ENCODE assay signal across 8 mouse cellular contexts in the genomic region with DNA sequence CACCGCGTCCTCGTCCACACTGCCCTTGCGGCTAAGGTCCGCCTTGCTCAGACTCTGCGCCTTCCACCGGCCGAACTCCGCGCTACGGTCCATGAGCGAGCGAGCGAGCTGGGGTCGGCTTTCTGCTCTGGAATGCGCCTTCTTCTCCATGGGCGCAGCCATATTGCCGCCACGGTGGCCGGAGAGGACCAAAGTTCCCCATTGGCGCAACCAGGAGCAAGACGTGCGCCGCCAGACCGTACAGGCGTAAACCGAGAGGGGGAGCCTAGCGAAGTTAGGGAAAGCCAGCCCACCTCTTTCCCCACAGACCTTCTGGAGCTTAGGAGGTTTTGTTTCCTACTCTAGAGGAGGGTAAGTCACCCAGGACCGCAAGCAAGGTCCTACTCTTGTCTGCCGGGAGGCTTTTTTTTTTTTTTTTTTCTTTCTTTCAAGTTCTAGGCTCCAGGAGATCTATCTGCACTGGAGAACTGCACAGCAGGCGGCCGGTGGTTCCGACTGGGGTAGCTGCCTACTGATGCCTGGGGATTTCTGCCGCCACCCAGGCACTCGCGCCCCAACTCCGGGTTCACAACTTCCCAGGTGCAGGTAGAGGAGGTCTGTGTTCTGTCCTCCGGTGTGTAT. TPM values are rescaled to one million over a fixed set of nuclear protein-coding genes. Genes with fewer than 3 reads are reported as not detected.
A peak's percentile ranks its signal among the peaks of the same experiment; 100 is the strongest.
DNase-seq lines count a peak whose midpoint lies in the region; ATAC-seq lines count a peak whose summit lies in the region.

A gene (minus strand): TSS at position 171 of the 621 bp plus-strand sequence.

- peak; percentile 85 for ATAC-seq in heart, embryonic 13.5 days (ENCODE audit: extremely low read depth, insufficient number of reproducible peaks, low FRiP score, low TSS enrichment)
- peak; percentile 94 for ATAC-seq in liver, embryonic 12.5 days
- peak; percentile 96 for ATAC-seq in stomach, embryonic 15.5 days (ENCODE audit: insufficient read depth, low FRiP score, low read depth)

- H3K9me3 ChIP-seq in heart, embryonic 13.5 days: no peaks in the 10 kb centered on the region
- no peaks in the 10 kb centered on the region for H3K9me3 ChIP-seq in liver, embryonic 12.5 days (replicated peaks)
- H3K9me3 ChIP-seq in stomach, embryonic 15.5 days: no peaks in the 10 kb centered on the region

- peak within 1 kb of the TSS; percentile 87 for H3K4me2 ChIP-seq in heart, embryonic 13.5 days
- peak within 1 kb of the TSS; percentile 82 for H3K4me2 ChIP-seq in liver, embryonic 12.5 days
- H3K4me2 ChIP-seq in stomach, embryonic 15.5 days: peak within 1 kb of the TSS; percentile 80

- under 1% methylated on average over 38 of the region's 38 CpGs for WGBS in heart, embryonic 13.5 days
- WGBS in liver, embryonic 12.5 days (ENCODE audit: insufficient replicate concordance): under 1% methylated on average over 38 of the region's 38 CpGs
- WGBS in stomach, embryonic 15.5 days: under 1% methylated on average over 38 of the region's 38 CpGs

- DNase-seq in CD4-positive, CD25-positive, alpha-beta regulatory T cell, adult 2 months (ENCODE audit: low read depth, low spot score): peak; percentile 97
- peak; percentile 37 for DNase-seq in fat pad, adult 2 months (ENCODE audit: extremely low read depth, low read depth, low spot score)
- peak; percentile 99 for DNase-seq in kidney, postnatal 10 days
- peak; percentile 77 to 84 for DNase-seq in natural killer cell, adult 2 months (ENCODE audit: low spot score in 2 of 2)

- peak within 1 kb of the TSS; percentile 94 for H3K4me3 ChIP-seq in brown adipose tissue, adult 24 weeks (ENCODE audit: insufficient read depth, low read depth, low read length)
- peak within 1 kb of the TSS; percentile 89 for H3K4me3 ChIP-seq in heart, embryonic 13.5 days
- H3K4me3 ChIP-seq in liver, embryonic 12.5 days: peak within 1 kb of the TSS; percentile 81
- H3K4me3 ChIP-seq in stomach, embryonic 15.5 days (replicated peaks): peak within 1 kb of the TSS; percentile 81

- peak within 1 kb of the TSS; percentile 92 for H3K9ac ChIP-seq in heart, embryonic 13.5 days
- H3K9ac ChIP-seq in liver, embryonic 12.5 days: peak within 1 kb of the TSS; percentile 75
- peak within 1 kb of the TSS; percentile 71 for H3K9ac ChIP-seq in stomach, embryonic 15.5 days

- peak within 1 kb of the TSS; percentile 89 for H3K27ac ChIP-seq in brown adipose tissue, adult 24 weeks (replicated peaks; ENCODE audit: low read depth, low read length)
- peak within 1 kb of the TSS; percentile 97 for H3K27ac ChIP-seq in heart, embryonic 13.5 days (replicated peaks)
- H3K27ac ChIP-seq in liver, embryonic 12.5 days: peak within 1 kb of the TSS; percentile 72
- peak within 1 kb of the TSS; percentile 94 for H3K27ac ChIP-seq in stomach, embryonic 15.5 days

- H3K4me1 ChIP-seq in brown adipose tissue, adult 24 weeks (ENCODE audit: control insufficient read depth, insufficient read depth, insufficient read length, low read length): peaks cover 3% of the 10 kb centered on the region; the same call in 1 of the 2 replicates
- H3K4me1 ChIP-seq in heart, embryonic 13.5 days: peaks cover 13% of the 10 kb centered on the region
- peaks cover 10% of the 10 kb centered on the region for H3K4me1 ChIP-seq in liver, embryonic 12.5 days
- peaks cover 6% of the 10 kb centered on the region for H3K4me1 ChIP-seq in stomach, embryonic 15.5 days

- H3K27me3 ChIP-seq in heart, embryonic 13.5 days (replicated peaks): no peaks in the 10 kb centered on the region
- H3K27me3 ChIP-seq in liver, embryonic 12.5 days (replicated peaks): no peaks in the 10 kb centered on the region
- H3K27me3 ChIP-seq in stomach, embryonic 15.5 days (replicated peaks): no peaks in the 10 kb centered on the region

- peaks cover 24% of the 10 kb centered on the region for H3K36me3 ChIP-seq in heart, embryonic 13.5 days
- peaks cover 23% of the 10 kb centered on the region for H3K36me3 ChIP-seq in liver, embryonic 12.5 days
- peaks cover 8% of the 10 kb centered on the region; the same call in 1 of the 2 replicates for H3K36me3 ChIP-seq in stomach, embryonic 15.5 days

RNA-seq across cellular contexts. Expression of the gene that starts here (rescaled TPM):
- 3.0 and 3.9 TPM in 2 replicates for polyA plus RNA-seq in brown adipose tissue, adult 24 weeks (2012; ENCODE audit: insufficient read depth, insufficient read length, missing spikeins)
- polyA plus RNA-seq in heart, embryonic 13.5 days (2015; fragmentation: Nextera tagmentation; extraction: Ambion mirVana): 6.7 and 9.8 TPM in 2 replicates
- 6.5 and 7.3 TPM in 2 replicates for polyA plus RNA-seq in liver, embryonic 12.5 days (2016; fragmentation: Nextera tagmentation; extraction: Ambion mirVana)
- polyA plus RNA-seq in stomach, embryonic 15.5 days (2015; fragmentation: Nextera tagmentation; extraction: Ambion mirVana): 11.1 and 11.5 TPM in 2 replicates

Comparison
In these comparisons a context has a peak if more than half of its experiments do, and no peak if none do; other contexts are left out.
1. Peak in every context shown above with its lines: DNase-seq, ATAC-seq, H3K4me3 ChIP-seq and H3K27ac ChIP-seq.
2. DNase-seq: peak in every context shown above with its lines; median percentile 99 in kidney, postnatal 10 days; 97 in CD4-positive, CD25-positive, alpha-beta regulatory T cell, adult 2 months; 80 in natural killer cell, adult 2 months; 37 in fat pad, adult 2 months.